Mouse (Mus musculus): ENCODE measurements around the gene Inf2.

DNA sequence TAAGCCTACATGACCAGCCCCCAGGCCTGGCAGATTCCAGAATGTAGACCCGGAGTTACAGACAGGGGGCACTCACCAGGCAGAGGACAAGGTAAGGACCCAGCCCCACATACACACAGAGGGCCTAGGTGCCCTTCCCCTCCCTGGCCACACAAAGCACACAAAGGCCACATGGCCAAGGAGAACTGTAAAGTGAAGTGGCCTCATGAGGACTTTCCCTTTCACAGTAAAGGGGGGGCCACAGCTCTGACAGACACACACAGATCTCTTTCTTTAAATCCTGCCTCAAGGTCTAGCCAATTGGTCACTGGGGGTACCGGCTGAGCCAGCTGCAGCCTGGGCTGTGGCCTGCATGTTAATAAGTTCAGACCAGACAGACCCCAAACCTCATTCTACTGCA, 75.5 kb downstream of the Inf2 start:
- TF ChIP-seq CTCF (IDR thresholded peaks at IDR 0.05; ENCODE audit: control insufficient read depth, insufficient read depth, insufficient read length): no peak
- TF ChIP-seq CEBPB (IDR thresholded peaks at IDR 0.05; ENCODE audit: low read depth): no peak
- TF ChIP-seq MYOG (IDR thresholded peaks at IDR 0.05; ENCODE audit: control insufficient read depth, extremely low read depth, insufficient read length): no peak
- TF ChIP-seq MAX (IDR thresholded peaks at IDR 0.05): no peak
- no peak for TF ChIP-seq MYOD1 (IDR thresholded peaks at IDR 0.05; ENCODE audit: control insufficient read depth, insufficient read length, low read depth)
